Mouse (Mus musculus): ENCODE measurements around the gene Ifna11. TPM values are rescaled to one million over a fixed set of nuclear protein-coding genes. Genes with fewer than 3 reads are reported as not detected.

The Ifna11 gene
- polyA plus RNA-seq, 1 experiment from 2014 or later, result not detected

- Histone ChIP-seq H3K4me3 (replicated peaks) (no peak within 1 kb of the TSS), H3K9ac (no peak within 1 kb of the TSS), H3K4me2 (replicated peaks) (no peak within 1 kb of the TSS), H3K9me3 (replicated peaks) (no peaks in the 10 kb centered on the region), H3K27me3 (no peaks in the 10 kb centered on the region), H3K27ac (replicated peaks) (no peak within 1 kb of the TSS), H3K36me3 (no peaks in the 10 kb centered on the region), H3K4me1 (no peaks in the 10 kb centered on the region)
- ATAC-seq (ENCODE audit: insufficient number of reproducible peaks, low FRiP score, low TSS enrichment, low read depth), result no peak
- 33% methylated on average over 2 of the region's 2 CpGs for WGBS
Measured at GRCm38 (mm10) chr4:88841438-88841911, 21.7 kb downstream of the Ifna11 start, which contains the start of gene Ifna4. Gene Ifna4, plus strand, starts transcription at chr4:88841861.

GRCm38 (mm10) chr4:88845334-88845733, 25.6 kb downstream of the Ifna11 start:
- 52% methylated on average over 2 of the region's 2 CpGs for WGBS
- H3K27ac ChIP-seq (replicated peaks), result no peak overlapping the region
- no peaks in the 10 kb centered on the region for H3K4me1 ChIP-seq
- no peak overlapping the region for H3K9ac ChIP-seq
- no peak overlapping the region for H3K4me2 ChIP-seq (replicated peaks)
- H3K9me3 ChIP-seq (replicated peaks), result no peaks in the 10 kb centered on the region
- no peak for ATAC-seq (ENCODE audit: insufficient number of reproducible peaks, low FRiP score, low TSS enrichment, low read depth)
- H3K27me3 ChIP-seq, result no peaks in the 10 kb centered on the region
- no peak overlapping the region for H3K4me3 ChIP-seq (replicated peaks)
- H3K36me3 ChIP-seq, result no peaks in the 10 kb centered on the region

- H3K27ac ChIP-seq (replicated peaks), result no peak within 1 kb of the TSS
- no peak within 1 kb of the TSS for H3K4me2 ChIP-seq (replicated peaks)
- 67% methylated on average over 1 of the region's 1 CpGs for WGBS
- H3K27me3 ChIP-seq, result no peaks in the 10 kb centered on the region
- H3K9me3 ChIP-seq (replicated peaks), result no peaks in the 10 kb centered on the region
- ATAC-seq (ENCODE audit: insufficient number of reproducible peaks, low FRiP score, low TSS enrichment, low read depth), result no peak
- H3K4me1 ChIP-seq, result no peaks in the 10 kb centered on the region
- H3K4me3 ChIP-seq (replicated peaks), result no peak within 1 kb of the TSS
- H3K9ac ChIP-seq, result no peak within 1 kb of the TSS
- no peaks in the 10 kb centered on the region for H3K36me3 ChIP-seq
Measured at GRCm38 (mm10) chr4:88849698-88850097, 29.9 kb downstream of the Ifna11 start, which contains the start of gene Ifna1. Gene Ifna1, plus strand, starts transcription at chr4:88850087.

GRCm38 (mm10) chr4:88851026-88851763, 31.4 kb downstream of the Ifna11 start:
- 64% methylated on average over 4 of the region's 4 CpGs for WGBS
- no peaks in the 10 kb centered on the region for H3K4me1 ChIP-seq
- H3K27me3 ChIP-seq, result no peaks in the 10 kb centered on the region
- H3K27ac ChIP-seq (replicated peaks), result no peak overlapping the region
- no peak for ATAC-seq (ENCODE audit: insufficient number of reproducible peaks, low FRiP score, low TSS enrichment, low read depth)
- no peak overlapping the region for H3K4me2 ChIP-seq (replicated peaks)
- no peaks in the 10 kb centered on the region for H3K9me3 ChIP-seq (replicated peaks)
- H3K36me3 ChIP-seq, result no peaks in the 10 kb centered on the region
- no peak overlapping the region for H3K9ac ChIP-seq
- H3K4me3 ChIP-seq (replicated peaks), result no peak overlapping the region

DNA sequence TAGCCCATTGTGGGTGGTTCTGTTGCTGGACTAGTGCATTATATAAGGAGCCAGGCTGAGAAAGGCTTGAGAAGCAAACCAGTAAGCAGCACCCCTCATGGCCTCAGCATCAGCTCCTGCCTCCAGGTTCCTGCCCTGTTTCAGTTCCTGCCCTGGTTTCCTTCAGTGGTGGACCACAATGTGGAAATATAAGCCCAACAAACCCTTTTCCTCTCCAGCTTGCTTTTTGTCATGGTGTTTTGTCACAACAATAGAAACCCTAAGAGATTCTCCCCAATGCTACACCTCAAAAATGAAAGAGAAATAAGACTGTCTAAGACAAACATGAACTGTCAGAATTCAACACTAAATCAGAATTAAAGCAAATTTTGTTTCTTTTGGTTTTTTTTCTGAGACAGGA, 39.5 kb downstream of the Ifna11 start:
- no peak overlapping the region for H3K9ac ChIP-seq
- no peak for ATAC-seq (ENCODE audit: insufficient number of reproducible peaks, low FRiP score, low TSS enrichment, low read depth)
- H3K4me1 ChIP-seq, result no peaks in the 10 kb centered on the region
- H3K4me3 ChIP-seq (replicated peaks), result no peak overlapping the region
- no peak overlapping the region for H3K4me2 ChIP-seq (replicated peaks)
- H3K9me3 ChIP-seq (replicated peaks), result no peaks in the 10 kb centered on the region
- no peak overlapping the region for H3K27ac ChIP-seq (replicated peaks)
- no peaks in the 10 kb centered on the region; the same call in 1 of the 2 replicates for H3K27me3 ChIP-seq
- no peaks in the 10 kb centered on the region for H3K36me3 ChIP-seq

- no peak overlapping the region for H3K27ac ChIP-seq (replicated peaks)
- H3K36me3 ChIP-seq, result no peaks in the 10 kb centered on the region
- no peak overlapping the region for H3K4me2 ChIP-seq (replicated peaks)
- H3K4me3 ChIP-seq (replicated peaks), result no peak overlapping the region
- H3K9ac ChIP-seq, result no peak overlapping the region
- 0 out of 2 replicates have a peak, but pooled peaks cover 4% of the 10 kb centered on the region for H3K4me1 ChIP-seq
- H3K27me3 ChIP-seq, result no peaks in the 10 kb centered on the region; the same call in 1 of the 2 replicates
- H3K9me3 ChIP-seq (replicated peaks), result no peaks in the 10 kb centered on the region
- ATAC-seq (ENCODE audit: insufficient number of reproducible peaks, low FRiP score, low TSS enrichment, low read depth), result no peak
- WGBS, result 4% methylated on average over 7 of the region's 7 CpGs
Measured at GRCm38 (mm10) chr4:88863309-88863708, 43.5 kb downstream of the Ifna11 start.

GRCm38 (mm10) chr4:88864599-88864998, 44.8 kb downstream of the Ifna11 start:
- no peaks in the 10 kb centered on the region; the same call in 1 of the 2 replicates for H3K27me3 ChIP-seq
- H3K4me3 ChIP-seq (replicated peaks), result no peak overlapping the region
- no peaks in the 10 kb centered on the region for H3K36me3 ChIP-seq
- H3K9ac ChIP-seq, result no peak overlapping the region
- H3K27ac ChIP-seq (replicated peaks), result no peak overlapping the region
- H3K4me2 ChIP-seq (replicated peaks), result no peak overlapping the region
- H3K9me3 ChIP-seq (replicated peaks), result no peaks in the 10 kb centered on the region
- WGBS, result 53% methylated on average over 9 of the region's 9 CpGs
- ATAC-seq (ENCODE audit: insufficient number of reproducible peaks, low FRiP score, low TSS enrichment, low read depth), result no peak
- H3K4me1 ChIP-seq, result 0 out of 2 replicates have a peak, but pooled peaks cover 4% of the 10 kb centered on the region

- H3K4me2 ChIP-seq (replicated peaks), result no peak overlapping the region
- no peaks in the 10 kb centered on the region; the same call in 1 of the 2 replicates for H3K27me3 ChIP-seq
- no peaks in the 10 kb centered on the region for H3K36me3 ChIP-seq
- H3K4me1 ChIP-seq, result 0 out of 2 replicates have a peak, but pooled peaks cover 4% of the 10 kb centered on the region
- no peak overlapping the region for H3K27ac ChIP-seq (replicated peaks)
- no peak overlapping the region for H3K9ac ChIP-seq
- H3K4me3 ChIP-seq (replicated peaks), result no peak overlapping the region
- 38% methylated on average over 6 of the region's 6 CpGs for WGBS
- no peak for ATAC-seq (ENCODE audit: insufficient number of reproducible peaks, low FRiP score, low TSS enrichment, low read depth)
- no peaks in the 10 kb centered on the region for H3K9me3 ChIP-seq (replicated peaks)
Measured at GRCm38 (mm10) chr4:88865011-88865569, 45.3 kb downstream of the Ifna11 start.

GRCm38 (mm10) chr4:88867366-88867925, 47.7 kb downstream of the Ifna11 start:
- H3K27me3 ChIP-seq, result peaks cover 3% of the 10 kb centered on the region; the same call in 1 of the 2 replicates
- WGBS, result under 1% methylated on average over 8 of the region's 8 CpGs
- peak overlapping the region; percentile 91 for H3K4me2 ChIP-seq (replicated peaks)
- H3K4me1 ChIP-seq, result 0 out of 2 replicates have a peak, but pooled peaks cover 4% of the 10 kb centered on the region
- H3K9ac ChIP-seq, result peak overlapping the region; percentile 28; the same call in 1 of the 2 replicates
- peak overlapping the region; percentile 52 for H3K4me3 ChIP-seq (replicated peaks)
- H3K36me3 ChIP-seq, result no peaks in the 10 kb centered on the region
- H3K9me3 ChIP-seq (replicated peaks), result no peaks in the 10 kb centered on the region
- no peak for ATAC-seq (ENCODE audit: insufficient number of reproducible peaks, low FRiP score, low TSS enrichment, low read depth)
- H3K27ac ChIP-seq (replicated peaks), result no peak overlapping the region

DNA sequence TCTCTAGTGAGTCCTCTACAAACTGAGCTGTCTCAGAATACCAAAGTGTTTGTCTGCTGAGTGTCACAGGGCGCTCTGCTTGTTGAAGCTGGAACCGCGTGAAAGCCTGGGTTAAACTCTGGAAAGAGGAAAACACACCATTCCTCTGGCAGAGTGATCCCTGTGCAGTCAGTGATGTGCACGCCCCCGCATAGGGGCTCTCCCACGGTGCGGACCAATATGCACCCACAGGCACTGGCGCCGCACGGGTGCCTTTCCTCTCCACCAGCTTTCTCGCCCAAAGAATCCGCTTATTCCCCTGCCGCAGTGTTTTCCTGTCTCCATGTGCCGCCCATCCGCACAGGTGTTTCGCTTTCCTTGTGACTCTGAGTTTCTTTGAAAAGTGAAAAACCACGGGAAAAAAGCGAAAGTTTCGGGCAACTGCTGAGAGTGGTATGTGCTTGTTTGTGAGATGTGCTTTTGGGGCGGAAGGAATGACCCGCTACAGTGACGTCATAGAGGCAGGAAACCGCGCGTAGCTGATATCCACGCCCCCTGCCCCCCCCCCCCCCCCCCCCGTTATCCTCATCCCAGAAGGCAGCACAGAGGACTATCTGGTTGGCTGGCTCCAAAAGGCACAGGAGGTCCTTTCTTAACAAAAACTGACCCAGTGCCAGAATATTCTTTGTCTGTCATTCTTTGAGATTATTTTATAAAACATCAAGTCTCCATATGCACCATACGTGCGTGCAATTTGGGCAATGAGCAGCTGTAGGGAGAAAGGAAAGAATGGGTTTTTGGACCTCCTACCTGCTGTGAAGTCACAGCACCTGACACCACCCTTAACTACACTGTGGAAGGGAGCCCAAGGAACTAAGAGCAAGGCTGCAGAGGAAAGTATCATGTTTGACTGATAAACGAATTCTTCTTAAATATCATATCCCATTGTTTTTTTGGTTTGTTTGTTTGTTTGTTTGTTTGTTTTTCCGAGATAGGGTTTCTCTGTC, 48.5 kb downstream of the Ifna11 start:
- Histone ChIP-seq H3K9me3 (replicated peaks) (no peaks in the 10 kb centered on the region), H3K27me3 (peaks cover 3% of the 10 kb centered on the region; the same call in 1 of the 2 replicates), H3K9ac (peak overlapping the region; percentile 28; the same call in 1 of the 2 replicates), H3K4me2 (replicated peaks) (peak overlapping the region; percentile 91), H3K36me3 (no peaks in the 10 kb centered on the region), H3K4me3 (replicated peaks) (peak overlapping the region; percentile 52), H3K27ac (replicated peaks) (no peak overlapping the region), H3K4me1 (0 out of 2 replicates have a peak, but pooled peaks cover 4% of the 10 kb centered on the region)
- ATAC-seq (ENCODE audit: insufficient number of reproducible peaks, low FRiP score, low TSS enrichment, low read depth), result no peak
- WGBS, result 7% methylated on average over 31 of the region's 31 CpGs
